Mouse (Mus musculus) olfactory bulb, adult 2 months (tissue): ENCODE measurements around the gene Adipoq.

Source experiments
- CTCF ChIP-seq: fragments of 200-500 bp; IDR thresholded peaks from 2 replicates; pipeline ENCODE4 v1.5.1; 2012; ENCODE audit warnings: low read depth, mild to moderate bottlenecking, low read length, moderate library complexity; ENCODE audit not compliant: insufficient read depth
- POLR2A ChIP-seq: fragments of 200-500 bp; IDR thresholded peaks from 2 replicates; pipeline ENCODE4 v1.6.1; 2012; ENCODE audit warnings: mild to moderate bottlenecking, low read depth, low read length, moderate library complexity; ENCODE audit not compliant: insufficient read depth

DNA sequence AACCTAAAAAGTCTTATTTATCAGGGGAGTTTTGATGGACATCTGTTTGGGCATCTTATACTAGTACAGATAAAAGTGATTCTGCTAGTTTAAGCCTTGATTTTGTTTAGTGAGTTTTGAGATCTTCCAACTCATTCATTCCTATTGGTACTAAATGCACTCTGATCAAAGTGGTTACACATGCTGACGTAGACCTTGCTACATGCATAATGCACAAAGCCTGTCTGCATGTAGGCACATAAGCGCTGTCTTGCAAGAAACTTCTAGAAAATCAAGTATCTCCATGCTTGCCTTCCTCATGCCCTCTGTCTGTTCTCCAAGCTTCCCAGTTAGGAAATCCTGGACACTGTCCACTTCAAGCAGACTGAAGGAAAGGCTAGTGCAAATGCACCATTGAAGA is 31.5 kb downstream of the Adipoq start:
- TF ChIP-seq CTCF (no peak), POLR2A (no peak)
